Mouse (Mus musculus): Measurements from ENCODE around the gene Bean1. TPM values are rescaled to one million over a fixed set of nuclear protein-coding genes. Genes with fewer than 3 reads are reported as not detected.

The Bean1 gene
- total RNA-seq, 1 experiment = 0.09 TPM

DNA sequence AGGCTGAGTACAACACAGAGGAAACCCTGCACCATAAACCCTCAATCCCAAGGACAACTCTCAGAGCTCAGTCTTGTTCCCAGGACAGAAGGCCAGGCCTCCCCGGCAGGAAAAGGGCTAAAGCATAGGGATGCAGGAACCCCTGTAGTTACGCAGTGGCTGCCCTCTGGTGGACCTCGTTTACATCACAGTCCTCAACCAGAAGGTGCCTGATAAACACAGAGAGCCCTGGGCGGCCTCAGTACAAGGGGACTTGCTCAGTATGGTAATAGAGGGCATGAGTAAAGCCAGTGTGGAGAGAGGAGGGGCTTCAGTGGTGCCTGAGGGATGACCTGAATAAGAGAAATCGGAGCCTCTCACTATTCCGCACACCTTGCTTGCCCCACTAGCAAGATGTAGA lies 64.3 kb downstream of the Bean1 start:
- no peak for DNase-seq (ENCODE audit: low read depth, low spot score)
- Histone ChIP-seq H3K9me3 (ENCODE audit: control insufficient read depth, insufficient read depth, low read depth, low read length) (no peaks in the 10 kb centered on the region), H3K4me1 (ENCODE audit: control insufficient read depth in 2 of 2, insufficient read depth in 2 of 2, low read length in 2 of 2, poor library complexity in 1 of 2) (no peaks in the 10 kb centered on the region), H3K36me3 (ENCODE audit: control insufficient read depth, insufficient read depth, low read length, poor library complexity, severe bottlenecking) (peaks cover 18% of the 10 kb centered on the region), H3K4me3 (ENCODE audit: insufficient read depth in 1 of 2, low read depth in 1 of 2, low read length in 2 of 2, poor library complexity in 1 of 2, severe bottlenecking in 1 of 2) (no peak overlapping the region), H3K9ac (ENCODE audit: insufficient read depth, low read depth, low read length, poor library complexity, severe bottlenecking) (no peak overlapping the region), H3K27ac (ENCODE audit: insufficient read depth, low read depth, low read length, poor library complexity, severe bottlenecking) (no peak overlapping the region)
- in situ Hi-C loops (cut with MboI; ENCODE audit: low sequenced_read_pairs in 2 of 2, unreplicated experiment in 2 of 2) = no loop called here
- TF ChIP-seq CHD2 (IDR thresholded peaks at IDR 0.05; ENCODE audit: low read depth, low read length) (no peak), ZC3H11A (IDR thresholded peaks at IDR 0.05; ENCODE audit: borderline replicate concordance, low read depth, low read length) (no peak), HCFC1 (IDR thresholded peaks at IDR 0.05; ENCODE audit: borderline replicate concordance, insufficient read depth, low read length) (no peak), ZNF384 (IDR thresholded peaks at IDR 0.05; ENCODE audit: low read depth, low read length) (no peak), MAFK (IDR thresholded peaks at IDR 0.05; ENCODE audit: insufficient read depth, low read depth, low read length) (no peak)

DNA sequence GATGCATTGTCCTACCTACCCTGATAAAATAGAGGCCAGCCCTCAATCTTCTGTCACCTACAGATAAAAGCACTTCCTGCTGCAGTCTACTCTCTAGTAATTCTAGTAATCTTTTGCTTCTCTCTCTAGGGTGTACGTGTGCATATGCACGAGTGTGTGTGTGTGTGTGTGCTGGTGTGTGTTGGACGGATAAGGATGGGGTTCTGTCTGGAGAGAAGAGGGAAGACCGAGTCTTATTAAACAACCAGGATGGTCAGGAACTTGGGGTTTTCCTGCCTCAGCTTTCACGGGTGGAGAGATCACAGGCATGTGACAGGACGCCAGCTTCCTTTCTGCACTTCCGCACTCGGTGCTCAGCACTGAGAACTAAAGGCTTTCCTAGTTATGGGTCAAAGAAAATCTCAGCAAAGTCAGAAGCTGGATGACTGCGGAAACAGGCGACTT lies 69.2 kb downstream of the Bean1 start:
- H3K27ac ChIP-seq (ENCODE audit: insufficient read depth, low read depth, low read length, poor library complexity, severe bottlenecking) = no peak overlapping the region
- in situ Hi-C loops (cut with MboI; ENCODE audit: low sequenced_read_pairs in 2 of 2, unreplicated experiment in 2 of 2) = no loop called here

DNA sequence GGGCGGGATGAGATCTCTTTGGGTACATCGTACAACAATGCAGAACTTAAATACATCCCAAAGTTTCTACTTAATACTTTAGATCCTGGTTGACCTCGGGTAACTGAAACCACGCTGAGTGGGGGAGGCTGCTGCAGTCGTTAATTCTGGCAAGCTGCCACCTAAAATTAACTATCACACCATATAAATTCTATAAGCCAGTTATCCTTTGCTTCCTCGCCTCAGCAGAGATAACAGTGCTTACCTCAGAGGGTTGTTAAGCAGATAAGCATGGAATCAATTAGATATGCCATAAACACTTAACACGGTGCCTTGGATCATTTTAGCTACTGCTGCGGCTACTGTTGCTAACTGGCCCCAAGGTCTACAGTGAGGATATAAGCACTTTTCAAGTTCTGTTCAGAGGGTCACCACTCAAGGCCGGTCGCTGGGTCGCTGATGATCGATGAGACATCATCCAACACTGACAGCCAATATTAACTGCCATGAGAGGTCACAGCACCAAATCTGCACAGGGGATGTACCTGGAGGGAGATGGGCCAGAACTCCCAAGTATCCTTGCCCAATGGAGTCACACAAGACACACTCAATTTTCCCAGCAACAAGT lies 71.9 kb downstream of the Bean1 start:
- in situ Hi-C loops (cut with MboI; ENCODE audit: low sequenced_read_pairs in 2 of 2, unreplicated experiment in 2 of 2) = no loop called here
- Histone ChIP-seq H3K36me3 (ENCODE audit: control insufficient read depth, insufficient read depth, low read length, poor library complexity, severe bottlenecking) (peaks cover 25% of the 10 kb centered on the region), H3K9me3 (ENCODE audit: control insufficient read depth, insufficient read depth, low read depth, low read length) (no peaks in the 10 kb centered on the region)

More for the DNA sequence above, 69.2 kb downstream of the Bean1 start:
- Histone ChIP-seq H3K36me3 (ENCODE audit: control insufficient read depth, insufficient read depth, low read length, poor library complexity, severe bottlenecking) (peaks cover 26% of the 10 kb centered on the region), H3K9me3 (ENCODE audit: control insufficient read depth, insufficient read depth, low read depth, low read length) (no peaks in the 10 kb centered on the region), H3K4me3 (ENCODE audit: insufficient read depth in 1 of 2, low read depth in 1 of 2, low read length in 2 of 2, poor library complexity in 1 of 2, severe bottlenecking in 1 of 2) (no peak overlapping the region), H3K9ac (ENCODE audit: insufficient read depth, low read depth, low read length, poor library complexity, severe bottlenecking) (no peak overlapping the region), H3K4me1 (ENCODE audit: control insufficient read depth in 2 of 2, insufficient read depth in 2 of 2, low read length in 2 of 2, poor library complexity in 1 of 2) (no peaks in the 10 kb centered on the region)
- DNase-seq (ENCODE audit: low read depth, low spot score) = no peak
- TF ChIP-seq ZC3H11A (IDR thresholded peaks at IDR 0.05; ENCODE audit: borderline replicate concordance, low read depth, low read length) = no peak

DNA sequence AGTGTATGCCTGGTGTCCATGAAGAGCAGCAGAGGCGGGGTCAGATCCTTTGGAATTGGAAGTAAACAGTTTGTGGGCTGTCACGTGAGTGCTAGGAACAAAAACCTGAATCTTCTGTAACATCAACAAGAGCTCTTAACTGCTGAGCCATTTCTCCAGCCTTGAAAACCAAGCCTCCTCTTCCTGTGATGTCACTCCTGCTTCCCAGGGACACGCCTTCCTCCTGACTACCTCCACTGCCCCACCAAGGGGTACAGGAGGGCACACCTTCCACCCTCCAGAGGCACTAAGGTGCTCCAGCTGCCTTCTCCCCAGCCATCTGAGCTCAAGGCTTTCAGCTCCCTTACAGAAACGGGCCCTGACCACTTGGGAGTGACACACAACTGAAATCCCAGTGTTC lies 76.4 kb downstream of the Bean1 start:
- Histone ChIP-seq H3K9ac (ENCODE audit: insufficient read depth, low read depth, low read length, poor library complexity, severe bottlenecking) (no peak overlapping the region), H3K4me1 (ENCODE audit: control insufficient read depth in 2 of 2, insufficient read depth in 2 of 2, low read length in 2 of 2, poor library complexity in 1 of 2) (peaks cover 0 to 6% of the 10 kb centered on the region in 2 experiments; a peak in 1 of 4 replicates), H3K9me3 (ENCODE audit: control insufficient read depth, insufficient read depth, low read depth, low read length) (no peaks in the 10 kb centered on the region), H3K27ac (ENCODE audit: insufficient read depth, low read depth, low read length, poor library complexity, severe bottlenecking) (no peak overlapping the region), H3K36me3 (ENCODE audit: control insufficient read depth, insufficient read depth, low read length, poor library complexity, severe bottlenecking) (peaks cover 9% of the 10 kb centered on the region; the same call in 1 of the 2 replicates), H3K4me3 (ENCODE audit: insufficient read depth in 1 of 2, low read depth in 1 of 2, low read length in 2 of 2, poor library complexity in 1 of 2, severe bottlenecking in 1 of 2) (no peak overlapping the region)
- no peak for TF ChIP-seq ZNF384 (IDR thresholded peaks at IDR 0.05; ENCODE audit: low read depth, low read length)
- no peak for TF ChIP-seq CHD2 (IDR thresholded peaks at IDR 0.05; ENCODE audit: low read depth, low read length)
- no peak for TF ChIP-seq ZC3H11A (IDR thresholded peaks at IDR 0.05; ENCODE audit: borderline replicate concordance, low read depth, low read length)
- no peak for TF ChIP-seq HCFC1 (IDR thresholded peaks at IDR 0.05; ENCODE audit: borderline replicate concordance, insufficient read depth, low read length)
- TF ChIP-seq MAFK (IDR thresholded peaks at IDR 0.05; ENCODE audit: insufficient read depth, low read depth, low read length) = no peak
- in situ Hi-C loops (cut with MboI; ENCODE audit: low sequenced_read_pairs in 2 of 2, unreplicated experiment in 2 of 2) = no loop called here
- no peak for DNase-seq (ENCODE audit: low read depth, low spot score)

More for the DNA sequence above, 71.9 kb downstream of the Bean1 start:
- H3K4me3 ChIP-seq (ENCODE audit: insufficient read depth in 1 of 2, low read depth in 1 of 2, low read length in 2 of 2, poor library complexity in 1 of 2, severe bottlenecking in 1 of 2) = no peak overlapping the region
- TF ChIP-seq ZNF384 (IDR thresholded peaks at IDR 0.05; ENCODE audit: low read depth, low read length) (no peak), HCFC1 (IDR thresholded peaks at IDR 0.05; ENCODE audit: borderline replicate concordance, insufficient read depth, low read length) (no peak), MAFK (IDR thresholded peaks at IDR 0.05; ENCODE audit: insufficient read depth, low read depth, low read length) (no peak), CHD2 (IDR thresholded peaks at IDR 0.05; ENCODE audit: low read depth, low read length) (no peak), ZC3H11A (IDR thresholded peaks at IDR 0.05; ENCODE audit: borderline replicate concordance, low read depth, low read length) (no peak)
- no peak overlapping the region for H3K9ac ChIP-seq (ENCODE audit: insufficient read depth, low read depth, low read length, poor library complexity, severe bottlenecking)
- H3K27ac ChIP-seq (ENCODE audit: insufficient read depth, low read depth, low read length, poor library complexity, severe bottlenecking) = no peak overlapping the region
- DNase-seq (ENCODE audit: low read depth, low spot score) = no peak
- peaks cover 0 to 2% of the 10 kb centered on the region in 2 experiments; a peak in 1 of 4 replicates for H3K4me1 ChIP-seq (ENCODE audit: control insufficient read depth in 2 of 2, insufficient read depth in 2 of 2, low read length in 2 of 2, poor library complexity in 1 of 2)
